Mouse (Mus musculus) limb, embryonic 13.5 days (tissue): ENCODE data around the gene Gsg1. TPM values are rescaled to one million over a fixed set of nuclear protein-coding genes. Genes with fewer than 3 reads are reported as not detected.
A peak's percentile ranks its signal among the peaks of the same experiment; 100 is the strongest.

Experiments
- ATAC-seq: fragments of 200-750 bp; cut with Nextera tagmentation; 2 replicates; pipeline ENCODE4 v1.8.0; 2017; ENCODE audit warnings: low read depth, moderate number of reproducible peaks, moderate TSS enrichment; ENCODE audit not compliant: low FRiP score
- H3K27ac ChIP-seq: fragments of 300-500 bp; sonication (generic); 2 replicates; pipeline ENCODE4 v1.5.1; 2015; ENCODE audit warnings: inconsistent platforms, mild to moderate bottlenecking, moderate library complexity
- H3K27me3 ChIP-seq: fragments of 300-500 bp; sonication (generic); 2 replicates; pipeline ENCODE4 v1.6.1; 2015; ENCODE audit warnings: mild to moderate bottlenecking, inconsistent platforms
- H3K36me3 ChIP-seq: fragments of 300-500 bp; sonication (generic); 2 replicates; pipeline ENCODE4 v1.6.1; 2015; ENCODE audit warnings: inconsistent platforms, mild to moderate bottlenecking, moderate library complexity
- H3K4me1 ChIP-seq: fragments of 300-500 bp; sonication (generic); 2 replicates; pipeline ENCODE4 v1.6.1; 2015; ENCODE audit warnings: inconsistent platforms
- H3K4me2 ChIP-seq: fragments of 300-500 bp; sonication (generic); replicated peaks from 2 replicates; pipeline ENCODE4 v1.6.1; 2015; ENCODE audit warnings: inconsistent platforms, mild to moderate bottlenecking, moderate library complexity
- H3K4me3 ChIP-seq: fragments of 300-500 bp; sonication (generic); 2 replicates; pipeline ENCODE4 v1.5.1; 2015; ENCODE audit warnings: moderate library complexity, mild to moderate bottlenecking, inconsistent platforms
- H3K9ac ChIP-seq: fragments of 300-500 bp; sonication (generic); 2 replicates; pipeline ENCODE4 v1.6.1; 2015; ENCODE audit warnings: mild to moderate bottlenecking, inconsistent platforms
- H3K9me3 ChIP-seq: fragments of 300-500 bp; sonication (generic); 2 replicates; pipeline ENCODE4 v1.6.1; 2016; ENCODE audit warnings: inconsistent platforms
- WGBS: fragments of 180-500 bp; shearing (Covaris S2); methylation state at CpG from one replicate; pipeline ENCODE4 v1.1.7; 2015; 5-methylcytosine and 5-hydroxymethylcytosine counted together
- polyA plus RNA-seq: library from polyadenylated mRNA; unstranded; fragments of >200 nt; fragmentation: Nextera tagmentation; extraction: Ambion mirVana; gene quantifications from 2 replicates; pipeline ENCODE4 v1.2.1, GENCODE M21; 2015

Gsg1 gene
- polyA plus RNA-seq, 1 experiment from 2014 or later = 1.0 TPM

DNA sequence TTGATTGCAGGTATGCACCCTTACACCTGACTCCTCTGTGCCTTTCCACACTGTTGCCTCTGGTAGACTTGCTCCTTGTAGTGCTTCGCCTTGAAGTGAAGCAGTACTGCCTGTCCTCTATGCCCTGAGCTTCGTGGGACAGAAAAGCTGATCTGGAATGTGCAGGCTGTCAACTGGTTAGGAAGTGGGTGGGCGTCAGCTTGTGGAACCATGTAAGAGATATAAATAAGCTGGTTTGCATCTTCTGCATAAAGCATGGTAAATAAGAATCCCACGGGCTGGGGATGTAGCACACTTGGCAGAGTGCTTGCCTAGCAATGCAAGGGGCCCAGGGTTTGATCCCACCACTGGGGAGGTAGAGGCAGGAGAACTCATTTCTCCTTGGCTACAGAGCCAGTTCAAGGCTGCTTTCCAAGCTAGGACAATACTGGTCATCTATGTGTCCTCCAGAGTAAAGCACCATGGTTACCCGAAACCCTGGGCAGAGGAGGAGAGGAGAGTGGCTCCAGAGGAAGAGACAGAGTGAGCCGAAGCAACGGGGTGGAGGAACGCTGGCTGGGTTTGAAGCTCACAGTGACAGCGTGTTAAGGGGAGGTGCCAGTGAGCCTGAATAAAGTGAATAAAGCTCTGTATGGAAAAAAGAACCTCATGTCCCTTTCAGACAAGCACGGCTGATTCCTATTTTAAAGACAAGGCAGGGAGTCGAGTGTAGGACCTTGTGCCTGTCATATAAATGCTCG is 21.5 kb downstream of the Gsg1 start:
- H3K4me2 ChIP-seq = no peak overlapping the region
- H3K4me1 ChIP-seq = no peaks in the 10 kb centered on the region
- H3K9ac ChIP-seq = no peak overlapping the region
- peaks cover 85% of the 10 kb centered on the region for H3K36me3 ChIP-seq
- H3K4me3 ChIP-seq = no peak overlapping the region
- H3K27ac ChIP-seq = no peak overlapping the region
- ATAC-seq = no peak
- no peaks in the 10 kb centered on the region for H3K9me3 ChIP-seq
- WGBS = 78% methylated on average over 12 of the region's 12 CpGs
- no peaks in the 10 kb centered on the region for H3K27me3 ChIP-seq

- Histone ChIP-seq H3K27ac (no peak overlapping the region), H3K4me3 (no peak overlapping the region), H3K27me3 (no peaks in the 10 kb centered on the region), H3K9me3 (no peaks in the 10 kb centered on the region), H3K4me1 (no peaks in the 10 kb centered on the region), H3K36me3 (peaks cover 81% of the 10 kb centered on the region), H3K9ac (no peak overlapping the region), H3K4me2 (no peak overlapping the region)
- no peak for ATAC-seq
- WGBS = 91% methylated on average over 6 of the region's 6 CpGs
Measured at GRCm38 (mm10) chr6:135230586-135230985, 23.6 kb downstream of the Gsg1 start.

DNA sequence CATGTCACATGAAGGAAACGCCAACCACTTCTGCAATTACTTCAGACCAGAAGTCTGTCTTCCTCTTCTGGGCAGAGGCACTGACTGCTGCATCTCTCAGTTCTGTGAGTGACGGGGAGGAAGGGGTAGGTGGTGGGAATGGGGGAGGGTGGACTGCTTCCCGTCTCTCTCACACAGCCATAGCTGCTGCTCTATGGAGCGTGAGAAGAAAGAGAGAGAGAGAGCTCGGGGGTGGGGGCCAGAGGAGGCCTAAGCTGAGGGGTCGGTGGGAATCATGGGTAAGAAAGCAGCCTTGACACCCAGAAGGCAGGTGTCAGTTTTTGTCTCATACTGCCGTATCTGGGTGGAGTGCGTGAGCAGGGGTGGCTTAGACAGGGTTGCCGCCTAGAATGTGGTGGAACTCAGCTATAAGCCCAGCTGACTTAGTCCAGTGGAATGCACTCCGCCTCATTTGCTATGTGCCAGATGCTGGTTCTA is 25.6 kb downstream of the Gsg1 start:
- H3K36me3 ChIP-seq = peaks cover 68% of the 10 kb centered on the region
- H3K27me3 ChIP-seq = no peaks in the 10 kb centered on the region
- H3K27ac ChIP-seq = no peak overlapping the region
- no peak for ATAC-seq
- H3K4me3 ChIP-seq = no peak overlapping the region
- WGBS = 66% methylated on average over 10 of the region's 10 CpGs
- H3K4me2 ChIP-seq = no peak overlapping the region
- no peaks in the 10 kb centered on the region for H3K9me3 ChIP-seq
- no peak overlapping the region for H3K9ac ChIP-seq
- H3K4me1 ChIP-seq = peaks cover 6% of the 10 kb centered on the region

GRCm38 (mm10) chr6:135223786-135224416 is 30.2 kb downstream of the Gsg1 start:
- H3K27ac ChIP-seq = peak overlapping the region; percentile 39; the same call in 1 of the 2 replicates
- WGBS = 65% methylated on average over 6 of the region's 6 CpGs

DNA sequence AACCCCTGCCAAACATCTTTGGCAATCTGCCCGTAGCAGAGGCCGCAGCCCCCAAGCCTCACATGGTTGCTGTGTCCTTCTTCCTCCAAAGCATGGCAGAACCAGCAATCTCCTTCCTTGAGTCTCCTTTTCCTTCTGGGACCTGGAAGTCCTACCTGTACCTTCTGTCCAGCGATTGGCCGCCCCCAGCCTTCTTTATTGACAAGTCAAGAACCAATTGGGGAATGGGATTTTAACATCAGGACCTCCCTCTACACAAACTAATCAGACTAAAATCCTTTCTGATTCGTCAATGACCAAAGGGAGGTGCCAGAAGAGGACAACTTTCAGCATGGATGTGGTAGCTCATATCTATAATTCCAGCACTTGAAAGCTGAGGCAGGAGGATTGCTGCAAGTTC is 34.2 kb downstream of the Gsg1 start:
- H3K9ac ChIP-seq = no peak overlapping the region
- no peaks in the 10 kb centered on the region for H3K27me3 ChIP-seq
- WGBS = 74% methylated on average over 5 of the region's 5 CpGs
- H3K4me2 ChIP-seq = no peak overlapping the region
- peaks cover 51% of the 10 kb centered on the region for H3K36me3 ChIP-seq
- no peak overlapping the region for H3K4me3 ChIP-seq
- peaks cover 20% of the 10 kb centered on the region for H3K4me1 ChIP-seq
- ATAC-seq = no peak
- H3K9me3 ChIP-seq = no peaks in the 10 kb centered on the region
- no peak overlapping the region for H3K27ac ChIP-seq

More at GRCm38 (mm10) chr6:135223786-135224416, 30.2 kb downstream of the Gsg1 start:
- Histone ChIP-seq H3K9ac (no peak overlapping the region), H3K27me3 (no peaks in the 10 kb centered on the region), H3K36me3 (peaks cover 56% of the 10 kb centered on the region), H3K4me3 (no peak overlapping the region), H3K4me2 (no peak overlapping the region), H3K4me1 (peaks cover 14% of the 10 kb centered on the region), H3K9me3 (no peaks in the 10 kb centered on the region)
- ATAC-seq = peak; percentile 66; the same call in 1 of the 2 replicates

DNA sequence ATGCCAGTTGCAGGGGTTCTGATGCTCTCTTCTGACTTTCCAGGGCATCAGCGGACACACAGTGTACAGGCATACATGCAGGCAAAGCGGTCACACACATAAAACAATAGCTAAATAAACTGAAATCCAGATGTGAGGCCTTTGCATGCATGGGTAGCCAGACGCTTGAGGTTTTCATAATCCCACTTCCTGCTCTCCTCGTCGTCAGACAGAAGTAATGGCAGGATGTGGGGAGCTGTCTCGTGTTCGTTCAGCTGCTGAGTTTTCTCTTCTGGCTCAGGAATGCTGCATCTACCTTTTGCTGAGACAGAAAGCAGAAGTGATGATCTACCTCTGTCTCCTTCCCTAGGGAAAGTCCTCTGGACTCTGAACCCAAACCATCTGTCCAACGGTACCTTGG is 35.8 kb downstream of the Gsg1 start:
- Histone ChIP-seq H3K27ac (no peak overlapping the region), H3K4me2 (no peak overlapping the region), H3K27me3 (no peaks in the 10 kb centered on the region), H3K9me3 (no peaks in the 10 kb centered on the region), H3K9ac (no peak overlapping the region), H3K4me3 (no peak overlapping the region), H3K4me1 (peaks cover 12% of the 10 kb centered on the region), H3K36me3 (peaks cover 66% of the 10 kb centered on the region)
- ATAC-seq = no peak
- 33% methylated on average over 8 of the region's 8 CpGs for WGBS

GRCm38 (mm10) chr6:135212666-135213065 is 41.5 kb downstream of the Gsg1 start:
- no peak overlapping the region for H3K4me3 ChIP-seq
- H3K9ac ChIP-seq = no peak overlapping the region
- H3K27ac ChIP-seq = no peak overlapping the region
- no peaks in the 10 kb centered on the region for H3K9me3 ChIP-seq
- 63% methylated on average over 2 of the region's 2 CpGs for WGBS
- H3K27me3 ChIP-seq = no peaks in the 10 kb centered on the region
- no peaks in the 10 kb centered on the region for H3K4me1 ChIP-seq
- peaks cover 53% of the 10 kb centered on the region for H3K36me3 ChIP-seq
- no peak overlapping the region for H3K4me2 ChIP-seq
- no peak for ATAC-seq

DNA sequence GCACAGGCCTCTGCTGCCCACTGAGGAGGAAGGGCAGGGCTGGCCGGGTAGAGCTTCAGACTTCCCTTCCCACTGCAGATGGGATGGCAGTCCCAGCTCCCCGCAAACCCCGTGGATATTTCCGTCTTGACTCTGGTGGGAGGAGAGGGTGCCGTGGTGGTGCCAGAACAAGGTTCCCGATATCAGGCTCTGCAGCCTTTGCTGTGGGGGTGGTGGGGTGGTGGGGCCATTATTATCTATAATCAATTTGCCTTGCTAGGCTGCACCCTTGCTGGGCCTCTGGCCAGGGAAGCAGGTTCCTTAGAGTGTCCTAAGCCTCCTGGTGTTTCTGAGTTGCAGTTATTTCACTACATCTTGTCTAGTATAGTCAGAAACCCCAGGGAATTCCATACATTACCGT is 43.0 kb downstream of the Gsg1 start:
- Histone ChIP-seq H3K4me3 (no peak overlapping the region), H3K9me3 (no peaks in the 10 kb centered on the region), H3K36me3 (peaks cover 40% of the 10 kb centered on the region), H3K27ac (no peak overlapping the region), H3K27me3 (no peaks in the 10 kb centered on the region), H3K4me2 (no peak overlapping the region), H3K9ac (no peak overlapping the region), H3K4me1 (no peaks in the 10 kb centered on the region)
- ATAC-seq = no peak
- 85% methylated on average over 7 of the region's 7 CpGs for WGBS

DNA sequence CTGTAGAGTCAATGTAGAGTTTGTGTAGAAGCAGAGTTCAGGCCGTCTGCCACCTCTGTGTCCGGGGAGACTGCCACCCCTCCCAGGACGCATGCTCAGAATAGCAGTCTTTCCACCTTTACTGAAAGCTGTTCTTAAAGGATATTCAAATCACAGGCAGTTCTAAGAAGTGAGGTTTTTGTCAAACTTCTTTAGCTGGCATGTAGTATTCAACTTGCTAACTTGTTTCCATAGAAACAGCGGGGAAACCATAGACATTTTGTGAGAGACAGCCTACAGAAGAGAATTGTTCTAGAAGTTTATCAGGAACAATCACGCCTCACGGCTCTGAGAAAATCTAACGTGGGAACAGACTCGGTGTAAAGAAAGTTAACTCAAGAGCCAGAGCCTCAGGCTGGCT is 47.2 kb downstream of the Gsg1 start:
- no peak for ATAC-seq
- Histone ChIP-seq H3K4me2 (no peak overlapping the region), H3K9me3 (0 out of 2 replicates have a peak, but pooled peaks cover 5% of the 10 kb centered on the region), H3K36me3 (peaks cover 16% of the 10 kb centered on the region), H3K4me3 (no peak overlapping the region), H3K4me1 (no peaks in the 10 kb centered on the region), H3K27me3 (no peaks in the 10 kb centered on the region), H3K27ac (no peak overlapping the region), H3K9ac (no peak overlapping the region)
- 80% methylated on average over 8 of the region's 8 CpGs for WGBS

DNA sequence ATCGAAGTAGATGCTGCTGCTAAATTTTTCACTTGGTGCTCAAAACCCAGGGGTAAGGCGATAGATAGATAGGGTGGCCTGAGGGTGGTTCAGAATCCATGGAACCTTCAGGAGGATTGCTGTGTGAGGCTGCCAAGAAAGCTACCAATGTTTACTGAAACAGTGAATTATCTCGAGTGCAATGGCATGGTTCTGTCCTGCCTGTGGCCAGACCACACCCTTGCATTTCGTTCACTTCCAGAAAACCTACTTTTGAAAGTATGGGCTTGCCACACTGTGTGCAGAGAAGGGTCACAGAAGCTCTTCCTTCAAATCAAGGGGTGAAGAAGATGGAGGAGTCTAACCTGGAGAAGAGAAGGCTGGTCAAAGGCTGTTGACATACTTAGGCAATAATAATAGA is 48.3 kb downstream of the Gsg1 start:
- H3K9me3 ChIP-seq = 0 out of 2 replicates have a peak, but pooled peaks cover 5% of the 10 kb centered on the region
- WGBS = 82% methylated on average over 4 of the region's 4 CpGs
- no peaks in the 10 kb centered on the region for H3K27me3 ChIP-seq
- no peak overlapping the region for H3K4me3 ChIP-seq
- ATAC-seq = no peak
- H3K4me2 ChIP-seq = no peak overlapping the region
- H3K4me1 ChIP-seq = no peaks in the 10 kb centered on the region
- H3K36me3 ChIP-seq = peaks cover 14% of the 10 kb centered on the region
- H3K9ac ChIP-seq = no peak overlapping the region
- no peak overlapping the region for H3K27ac ChIP-seq

DNA sequence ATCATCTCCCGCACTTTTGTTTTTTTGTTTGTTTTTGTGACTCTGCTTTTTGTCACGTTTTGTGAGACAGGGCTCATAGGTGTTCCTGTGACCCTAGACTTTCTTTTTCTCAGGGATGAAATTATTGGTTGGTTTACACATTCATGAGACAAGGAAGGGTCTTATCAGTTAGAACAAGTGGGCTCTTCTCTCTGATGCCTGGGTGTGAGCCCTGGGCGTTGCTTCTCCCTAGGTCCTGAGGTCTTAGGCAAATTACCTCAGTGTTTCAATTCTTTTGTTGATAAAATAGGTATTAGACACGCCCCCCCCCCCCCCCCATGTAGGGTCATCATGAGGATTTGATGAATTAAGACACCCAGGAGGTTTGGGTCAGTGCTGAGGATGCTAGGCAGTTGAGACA is 49.3 kb downstream of the Gsg1 start:
- 0 out of 2 replicates have a peak, but pooled peaks cover 5% of the 10 kb centered on the region for H3K9me3 ChIP-seq
- ATAC-seq = no peak
- no peak overlapping the region for H3K9ac ChIP-seq
- H3K4me1 ChIP-seq = no peaks in the 10 kb centered on the region
- no peak overlapping the region for H3K4me2 ChIP-seq
- H3K27me3 ChIP-seq = no peaks in the 10 kb centered on the region
- H3K36me3 ChIP-seq = peaks cover 11% of the 10 kb centered on the region
- no peak overlapping the region for H3K27ac ChIP-seq
- 70% methylated on average over 4 of the region's 4 CpGs for WGBS
- H3K4me3 ChIP-seq = no peak overlapping the region

DNA sequence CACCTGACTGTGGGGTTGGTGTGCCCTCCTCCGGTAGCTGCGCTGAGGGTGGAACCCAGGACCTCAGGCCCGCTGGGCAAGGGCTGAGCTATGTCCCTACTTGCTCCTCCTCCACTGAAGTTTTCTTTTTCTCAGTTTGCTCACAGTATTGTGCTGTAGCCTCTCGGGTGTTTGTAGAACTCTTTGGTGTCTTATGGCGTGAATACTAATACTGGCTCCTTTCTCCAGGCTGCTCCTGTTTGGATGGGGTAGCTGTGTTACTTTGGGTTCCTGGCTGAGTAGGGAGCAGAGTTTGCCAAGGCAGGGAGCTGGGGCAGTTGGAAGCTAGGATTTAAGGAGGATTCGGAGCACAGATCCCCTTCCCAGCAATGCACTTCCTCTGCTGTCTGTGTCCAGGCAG is 50.4 kb downstream of the Gsg1 start:
- H3K27me3 ChIP-seq = no peaks in the 10 kb centered on the region
- H3K36me3 ChIP-seq = 0 out of 2 replicates have a peak, but pooled peaks cover 4% of the 10 kb centered on the region
- no peak for ATAC-seq
- 64% methylated on average over 6 of the region's 6 CpGs for WGBS
- peaks cover 6% of the 10 kb centered on the region; the same call in 1 of the 2 replicates for H3K4me1 ChIP-seq
- no peak overlapping the region for H3K9ac ChIP-seq
- H3K9me3 ChIP-seq = 0 out of 2 replicates have a peak, but pooled peaks cover 5% of the 10 kb centered on the region
- no peak overlapping the region for H3K4me3 ChIP-seq
- no peak overlapping the region for H3K27ac ChIP-seq
- no peak overlapping the region for H3K4me2 ChIP-seq
